Mouse (Mus musculus) heart, postnatal 0 days (tissue): ENCODE measurements at regions not wholly inside any gene's neighbourhood (a gene's known extent, or its start where the extent isn't known, plus 50 kb on each side); places are given as distances from the start of the nearest gene placed in this dataset.

Experiments used
- ATAC-seq: fragments of 200-750 bp; cut with Nextera tagmentation; 2 replicates; pipeline ENCODE4 v1.8.0; 2017; ENCODE audit warnings: low read depth, moderate number of reproducible peaks, moderate library complexity; ENCODE audit not compliant: insufficient read depth
- DNase-seq: peaks from one replicate; pipeline ENCODE4 v3.0.0-alpha.2; 2016; ENCODE audit warnings: low spot score
- H3K27ac ChIP-seq: fragments of 300-500 bp; sonication (generic); 2 replicates; pipeline ENCODE4 v1.5.1; 2014; ENCODE audit warnings: low read depth, mild to moderate bottlenecking
- H3K27me3 ChIP-seq: fragments of 300-500 bp; sonication (generic); 2 replicates; pipeline ENCODE4 v1.6.1; 2014; ENCODE audit warnings: low read length, mixed read lengths; ENCODE audit not compliant: control insufficient read depth, insufficient read depth
- H3K36me3 ChIP-seq: fragments of 300-500 bp; sonication (generic); replicated peaks from 2 replicates; pipeline ENCODE4 v1.6.1; 2014; ENCODE audit warnings: low read length, mixed read lengths; ENCODE audit not compliant: control insufficient read depth, insufficient read depth
- H3K4me1 ChIP-seq: fragments of 300-500 bp; sonication (generic); 2 replicates; pipeline ENCODE4 v1.6.1; 2014; ENCODE audit warnings: antibody characterized with exemption; ENCODE audit not compliant: control insufficient read depth, insufficient read depth
- H3K4me2 ChIP-seq: fragments of 300-500 bp; sonication (generic); 2 replicates; pipeline ENCODE4 v1.6.1; 2014; ENCODE audit warnings: low read depth, mild to moderate bottlenecking, low read length, moderate library complexity
- H3K4me3 ChIP-seq: fragments of 300-500 bp; sonication (generic); 2 replicates; pipeline ENCODE4 v1.5.1; 2014; ENCODE audit warnings: low read depth, low read length
- H3K9ac ChIP-seq: fragments of 300-500 bp; sonication (generic); replicated peaks from 2 replicates; pipeline ENCODE4 v1.6.1; 2014; ENCODE audit warnings: low read depth, low read length, mixed read lengths
- H3K9me3 ChIP-seq: fragments of 300-500 bp; sonication (generic); replicated peaks from 2 replicates; pipeline ENCODE4 v1.6.1; 2016; ENCODE audit warnings: low read length; ENCODE audit not compliant: control insufficient read depth
- CTCF ChIP-seq: IDR thresholded peaks from 2 replicates; pipeline ENCODE4 v1.5.1; 2016; ENCODE audit warnings: antibody characterized with exemption, control low read depth, low read depth
- EP300 ChIP-seq: IDR thresholded peaks from 2 replicates; pipeline ENCODE4 v1.6.1; 2016; ENCODE audit warnings: antibody characterized with exemption, low read depth
- WGBS: fragments of 180-500 bp; shearing (Covaris S2); extraction: QIAGEN DNeasy Blood & Tissue Kit; methylation state at CpG from one replicate; pipeline ENCODE4 v1.1.7; 2014; 5-methylcytosine and 5-hydroxymethylcytosine counted together

DNA sequence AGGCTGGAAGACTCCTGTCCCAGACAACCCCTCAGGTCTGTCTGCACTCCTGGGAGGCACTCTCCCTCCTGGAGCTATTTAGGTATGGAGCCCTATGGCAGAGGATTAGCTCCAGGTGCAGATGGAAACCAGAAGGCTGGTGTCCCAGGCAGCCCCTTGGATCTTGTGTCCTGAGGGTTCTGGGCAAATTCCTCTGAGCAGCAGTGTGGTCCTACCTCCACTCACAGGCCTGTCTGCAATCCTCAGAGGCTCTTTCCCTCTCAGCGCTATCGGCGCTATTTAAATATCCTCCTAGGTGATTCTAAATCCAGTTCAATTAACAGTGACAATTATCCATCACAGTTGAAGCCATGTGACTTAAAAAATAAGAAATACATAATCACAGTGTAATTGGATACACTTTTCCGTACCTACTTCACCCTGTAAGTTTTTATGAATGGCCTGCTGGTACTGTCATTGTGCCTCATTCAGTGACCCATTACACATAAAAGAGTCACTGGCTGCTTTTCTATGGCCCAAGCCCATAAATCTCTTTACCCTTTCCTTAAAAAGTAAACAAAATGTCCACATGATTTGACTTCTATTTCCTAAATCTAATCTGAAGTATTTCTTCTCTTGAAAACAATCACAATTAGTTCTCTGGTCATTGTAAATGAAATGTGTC is 413.3 kb downstream of the Phf3 start:
- no peak overlapping the region for H3K4me2 ChIP-seq
- H3K9ac ChIP-seq: no peak overlapping the region
- H3K4me1 ChIP-seq: no peaks in the 10 kb centered on the region
- DNase-seq: no peak
- TF ChIP-seq EP300 (no peak), CTCF (no peak)
- no peaks in the 10 kb centered on the region for H3K9me3 ChIP-seq
- H3K4me3 ChIP-seq: no peak overlapping the region
- no peak overlapping the region for H3K27ac ChIP-seq
- WGBS: 84% methylated on average over 4 of the region's 4 CpGs
- no peak for ATAC-seq
- H3K36me3 ChIP-seq: no peaks in the 10 kb centered on the region
- no peaks in the 10 kb centered on the region for H3K27me3 ChIP-seq

DNA sequence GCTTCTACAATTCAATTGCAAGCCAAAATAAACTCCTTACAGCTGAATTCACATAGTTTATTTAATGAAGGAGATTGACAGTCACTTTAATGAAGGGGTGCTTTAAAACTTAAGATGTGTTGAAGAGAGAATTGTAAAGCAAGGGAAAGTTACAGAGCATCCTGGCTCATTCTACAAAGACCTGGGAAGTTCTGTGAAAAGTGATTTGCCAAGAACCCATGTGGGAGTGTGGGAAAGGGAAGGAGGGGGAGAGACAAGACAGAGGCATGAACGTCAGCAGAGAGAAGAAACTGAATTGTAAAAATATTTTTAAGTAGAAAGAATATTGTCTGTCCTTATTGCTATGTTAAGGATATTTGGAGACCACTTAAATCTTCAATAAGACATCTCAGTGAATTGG is 435.8 kb downstream of the Phf3 start:
- ATAC-seq (no peak), DNase-seq (no peak)
- TF ChIP-seq EP300: no peak
- no peak for TF ChIP-seq CTCF
- Histone ChIP-seq H3K4me1 (no peaks in the 10 kb centered on the region), H3K9ac (no peak overlapping the region), H3K27me3 (no peaks in the 10 kb centered on the region), H3K9me3 (no peaks in the 10 kb centered on the region), H3K36me3 (no peaks in the 10 kb centered on the region), H3K27ac (no peak overlapping the region), H3K4me2 (no peak overlapping the region), H3K4me3 (no peak overlapping the region)
- 34% methylated on average over 1 of the region's 1 CpGs for WGBS

DNA sequence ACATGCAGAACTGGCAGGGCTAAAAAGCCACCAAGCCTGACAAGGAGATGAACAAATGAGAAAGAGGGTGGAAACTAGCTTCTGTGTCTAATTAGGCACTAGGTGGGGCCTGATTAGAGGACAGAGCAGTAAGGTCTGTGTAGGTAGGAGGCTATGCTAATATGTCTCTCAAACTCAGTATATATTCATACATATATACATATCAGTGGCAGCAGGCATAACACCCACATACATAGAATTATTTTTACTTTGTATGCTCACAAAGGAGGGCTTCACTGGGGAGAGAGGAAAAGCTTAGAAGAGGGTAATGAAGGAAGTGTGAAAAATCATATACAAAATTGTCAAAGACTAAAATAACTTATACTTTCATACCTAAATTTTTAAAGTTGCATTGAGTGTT is 457.1 kb downstream of the Phf3 start:
- Histone ChIP-seq H3K27ac (no peak overlapping the region), H3K9me3 (no peaks in the 10 kb centered on the region)
- TF ChIP-seq EP300 (no peak), CTCF (no peak)

DNA sequence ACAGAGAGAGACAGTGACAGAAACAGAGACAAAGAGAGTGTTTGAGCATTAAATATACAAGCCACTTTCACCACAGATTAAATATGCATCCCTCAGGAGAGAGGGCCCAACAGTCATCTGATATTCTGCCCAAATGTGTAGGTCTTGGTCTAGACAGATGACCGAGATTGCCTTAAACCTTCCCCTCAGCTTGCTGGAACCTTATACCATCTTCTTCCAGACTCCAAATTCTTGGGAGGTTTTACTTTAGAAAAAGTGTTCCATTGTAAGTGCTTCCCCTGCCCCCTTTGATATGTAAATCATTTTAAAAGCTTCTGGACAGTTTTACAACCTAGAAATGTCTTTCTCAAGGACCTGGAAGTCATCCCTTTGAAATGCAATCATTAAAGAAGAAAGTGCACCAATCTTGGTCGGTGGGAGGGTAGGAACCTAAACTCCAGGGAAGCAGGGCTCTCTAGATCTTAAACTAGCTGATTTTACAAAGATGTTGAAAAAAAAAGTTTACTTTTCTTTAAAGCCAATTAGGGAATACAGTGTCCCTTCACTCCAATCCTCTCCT is 458.8 kb downstream of the Phf3 start:
- TF ChIP-seq CTCF (no peak), EP300 (no peak)
- 46% methylated on average over 2 of the region's 2 CpGs for WGBS
- H3K27me3 ChIP-seq: no peaks in the 10 kb centered on the region
- DNase-seq (no peak), ATAC-seq (no peak)
- no peak overlapping the region for H3K9ac ChIP-seq
- no peaks in the 10 kb centered on the region for H3K36me3 ChIP-seq
- H3K4me3 ChIP-seq: no peak overlapping the region
- no peaks in the 10 kb centered on the region for H3K9me3 ChIP-seq
- no peak overlapping the region for H3K4me2 ChIP-seq
- H3K4me1 ChIP-seq: no peaks in the 10 kb centered on the region
- no peak overlapping the region for H3K27ac ChIP-seq

More for the DNA sequence above, 457.1 kb downstream of the Phf3 start:
- Histone ChIP-seq H3K4me1 (no peaks in the 10 kb centered on the region), H3K27me3 (no peaks in the 10 kb centered on the region), H3K4me3 (no peak overlapping the region), H3K36me3 (no peaks in the 10 kb centered on the region), H3K4me2 (no peak overlapping the region), H3K9ac (no peak overlapping the region)
- no peak for DNase-seq
- ATAC-seq: no peak
